Mouse (Mus musculus): ENCODE measurements at regions not wholly inside any gene's neighbourhood (a gene's known extent, or its start where the extent isn't known, plus 50 kb on each side); places are given as distances from the start of the nearest gene placed in this dataset.
A peak's percentile ranks its signal among the peaks of the same experiment; 100 is the strongest.

GRCm38 (mm10) chr16:93245738-93246137 lies 358.1 kb downstream of the Setd4 start:
- Histone ChIP-seq H3K4me2 (ENCODE audit: low read length) (no peak overlapping the region), H3K9me3 (replicated peaks; ENCODE audit: low read length) (no peaks in the 10 kb centered on the region), H3K9ac (ENCODE audit: low read depth, low read length) (no peak overlapping the region), H3K36me3 (ENCODE audit: insufficient read depth, low read length) (no peaks in the 10 kb centered on the region), H3K27ac (no peak overlapping the region), H3K4me3 (replicated peaks; ENCODE audit: low read depth, low read length) (no peak overlapping the region), H3K27me3 (ENCODE audit: insufficient read depth, low read length) (no peaks in the 10 kb centered on the region), H3K4me1 (replicated peaks; ENCODE audit: insufficient read depth, low read length) (no peaks in the 10 kb centered on the region)
- TF ChIP-seq CTCF (IDR thresholded peaks at IDR 0.05; ENCODE audit: low read depth), result no peak
- DNase-seq (ENCODE audit: low spot score) (no peak), ATAC-seq (replicated peaks; ENCODE audit: low FRiP score, low read depth) (no peak)
- 67% methylated on average over 6 of the region's 6 CpGs for WGBS

- no peak overlapping the region for H3K4me3 ChIP-seq (replicated peaks; ENCODE audit: low read depth, low read length)
- no peaks in the 10 kb centered on the region for H3K4me1 ChIP-seq (replicated peaks; ENCODE audit: insufficient read depth, low read length)
- H3K27me3 ChIP-seq (ENCODE audit: insufficient read depth, low read length), result no peaks in the 10 kb centered on the region
- no peaks in the 10 kb centered on the region for H3K9me3 ChIP-seq (replicated peaks; ENCODE audit: low read length)
- H3K27ac ChIP-seq, result no peak overlapping the region
- no peak for TF ChIP-seq CTCF (IDR thresholded peaks at IDR 0.05; ENCODE audit: low read depth)
- DNase-seq (ENCODE audit: low spot score), result no peak
- no peaks in the 10 kb centered on the region for H3K36me3 ChIP-seq (ENCODE audit: insufficient read depth, low read length)
- 86% methylated on average over 4 of the region's 4 CpGs for WGBS
- no peak for ATAC-seq (replicated peaks; ENCODE audit: low FRiP score, low read depth)
- no peak overlapping the region for H3K9ac ChIP-seq (ENCODE audit: low read depth, low read length)
- no peak overlapping the region for H3K4me2 ChIP-seq (ENCODE audit: low read length)
Measured at GRCm38 (mm10) chr16:93238898-93239297, 365.0 kb downstream of the Setd4 start.

GRCm38 (mm10) chr16:93238326-93238725 lies 365.5 kb downstream of the Setd4 start:
- Histone ChIP-seq H3K9ac (ENCODE audit: low read depth, low read length) (no peak overlapping the region), H3K4me2 (ENCODE audit: low read length) (no peak overlapping the region), H3K27ac (no peak overlapping the region), H3K27me3 (ENCODE audit: insufficient read depth, low read length) (no peaks in the 10 kb centered on the region), H3K9me3 (replicated peaks; ENCODE audit: low read length) (no peaks in the 10 kb centered on the region), H3K36me3 (ENCODE audit: insufficient read depth, low read length) (no peaks in the 10 kb centered on the region), H3K4me3 (replicated peaks; ENCODE audit: low read depth, low read length) (no peak overlapping the region), H3K4me1 (replicated peaks; ENCODE audit: insufficient read depth, low read length) (no peaks in the 10 kb centered on the region)
- WGBS, result 73% methylated on average over 4 of the region's 4 CpGs
- DNase-seq (ENCODE audit: low spot score), result no peak
- no peak for ATAC-seq (replicated peaks; ENCODE audit: low FRiP score, low read depth)
- no peak for TF ChIP-seq CTCF (IDR thresholded peaks at IDR 0.05; ENCODE audit: low read depth)

- Histone ChIP-seq H3K36me3 (ENCODE audit: insufficient read depth, low read length) (no peaks in the 10 kb centered on the region), H3K27ac (no peak overlapping the region), H3K9me3 (replicated peaks; ENCODE audit: low read length) (no peaks in the 10 kb centered on the region), H3K27me3 (ENCODE audit: insufficient read depth, low read length) (no peaks in the 10 kb centered on the region), H3K4me2 (ENCODE audit: low read length) (no peak overlapping the region), H3K4me1 (replicated peaks; ENCODE audit: insufficient read depth, low read length) (no peaks in the 10 kb centered on the region), H3K4me3 (replicated peaks; ENCODE audit: low read depth, low read length) (no peak overlapping the region), H3K9ac (ENCODE audit: low read depth, low read length) (no peak overlapping the region)
- TF ChIP-seq CTCF (IDR thresholded peaks at IDR 0.05; ENCODE audit: low read depth), result no peak
- DNase-seq (ENCODE audit: low spot score) (no peak), ATAC-seq (replicated peaks; ENCODE audit: low FRiP score, low read depth) (no peak)
- WGBS, result 79% methylated on average over 7 of the region's 7 CpGs
Measured at GRCm38 (mm10) chr16:93225644-93226043, 378.2 kb downstream of the Setd4 start.

- H3K27me3 ChIP-seq (ENCODE audit: insufficient read depth, low read length), result no peaks in the 10 kb centered on the region
- no peak for DNase-seq (ENCODE audit: low spot score)
- WGBS, result 95% methylated on average over 2 of the region's 2 CpGs
- TF ChIP-seq CTCF (IDR thresholded peaks at IDR 0.05; ENCODE audit: low read depth), result no peak
- H3K4me2 ChIP-seq (ENCODE audit: low read length), result no peak overlapping the region
- H3K9me3 ChIP-seq (replicated peaks; ENCODE audit: low read length), result no peaks in the 10 kb centered on the region
- no peak overlapping the region for H3K27ac ChIP-seq
- H3K4me3 ChIP-seq (replicated peaks; ENCODE audit: low read depth, low read length), result no peak overlapping the region
- no peak for ATAC-seq (replicated peaks; ENCODE audit: low FRiP score, low read depth)
- no peak overlapping the region for H3K9ac ChIP-seq (ENCODE audit: low read depth, low read length)
- no peaks in the 10 kb centered on the region for H3K36me3 ChIP-seq (ENCODE audit: insufficient read depth, low read length)
- H3K4me1 ChIP-seq (replicated peaks; ENCODE audit: insufficient read depth, low read length), result no peaks in the 10 kb centered on the region
Measured at GRCm38 (mm10) chr16:93225196-93225595, 378.7 kb downstream of the Setd4 start.

- H3K9ac ChIP-seq (ENCODE audit: low read depth, low read length), result no peak overlapping the region
- no peak overlapping the region for H3K4me2 ChIP-seq (ENCODE audit: low read length)
- TF ChIP-seq CTCF (IDR thresholded peaks at IDR 0.05; ENCODE audit: low read depth), result no peak
- H3K4me3 ChIP-seq (replicated peaks; ENCODE audit: low read depth, low read length), result no peak overlapping the region
- no peaks in the 10 kb centered on the region for H3K9me3 ChIP-seq (replicated peaks; ENCODE audit: low read length)
- 85% methylated on average over 9 of the region's 9 CpGs for WGBS
- no peak for DNase-seq (ENCODE audit: low spot score)
- no peak overlapping the region for H3K27ac ChIP-seq
- peaks cover 10% of the 10 kb centered on the region; the same call in 1 of the 2 replicates for H3K27me3 ChIP-seq (ENCODE audit: insufficient read depth, low read length)
- no peak for ATAC-seq (replicated peaks; ENCODE audit: low FRiP score, low read depth)
- no peaks in the 10 kb centered on the region for H3K36me3 ChIP-seq (ENCODE audit: insufficient read depth, low read length)
- H3K4me1 ChIP-seq (replicated peaks; ENCODE audit: insufficient read depth, low read length), result no peaks in the 10 kb centered on the region
Measured at GRCm38 (mm10) chr16:93219731-93220130, 384.1 kb downstream of the Setd4 start.

- no peaks in the 10 kb centered on the region for H3K36me3 ChIP-seq (ENCODE audit: insufficient read depth, low read length)
- peak; percentile 38; the same call in 1 of the 2 replicates for TF ChIP-seq CTCF (IDR thresholded peaks at IDR 0.05; ENCODE audit: low read depth)
- DNase-seq (ENCODE audit: low spot score) (no peak), ATAC-seq (replicated peaks; ENCODE audit: low FRiP score, low read depth) (no peak)
- H3K4me3 ChIP-seq (replicated peaks; ENCODE audit: low read depth, low read length), result no peak overlapping the region
- no peak overlapping the region for H3K27ac ChIP-seq
- H3K4me1 ChIP-seq (replicated peaks; ENCODE audit: insufficient read depth, low read length), result no peaks in the 10 kb centered on the region
- H3K4me2 ChIP-seq (ENCODE audit: low read length), result no peak overlapping the region
- H3K9ac ChIP-seq (ENCODE audit: low read depth, low read length), result no peak overlapping the region
- no peaks in the 10 kb centered on the region for H3K9me3 ChIP-seq (replicated peaks; ENCODE audit: low read length)
- H3K27me3 ChIP-seq (ENCODE audit: insufficient read depth, low read length), result peaks cover 10% of the 10 kb centered on the region; the same call in 1 of the 2 replicates
- 66% methylated on average over 10 of the region's 10 CpGs for WGBS
Measured at GRCm38 (mm10) chr16:93218402-93218801, 385.5 kb downstream of the Setd4 start.

Data from kidney, postnatal 0 days (tissue).